Comparison of ENCODE assay signal across 26 mouse cellular contexts in the genomic region with DNA sequence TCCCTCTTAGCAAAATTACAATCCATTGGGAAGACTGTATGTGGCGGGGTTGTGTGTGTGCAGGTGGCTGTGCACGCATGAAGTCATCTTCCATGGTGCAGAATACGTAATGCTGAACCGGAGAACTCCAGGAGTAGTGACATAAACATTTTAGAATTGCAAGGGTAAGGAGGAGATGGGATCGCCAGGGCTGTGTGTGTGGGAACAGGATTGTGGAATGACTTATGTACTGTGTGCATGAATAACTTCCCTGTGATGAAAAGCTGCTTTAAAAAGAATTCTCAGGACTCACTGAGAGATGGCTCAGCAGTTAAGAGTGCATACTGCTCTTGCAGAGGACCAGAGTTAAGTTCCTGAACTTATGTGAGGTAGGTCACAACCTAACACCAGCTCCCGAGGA. TPM values are rescaled to one million over a fixed set of nuclear protein-coding genes. Genes with fewer than 3 reads are reported as not detected.
A peak's percentile ranks its signal among the peaks of the same experiment; 100 is the strongest.
DNase-seq lines count a peak whose midpoint lies in the region; TF ChIP-seq lines count a peak whose summit lies in the region.
"Had no signal": no experiment of that assay in that cellular context is flagged by ENCODE, and none has a peak within 500 bp of the region (broad histone marks: within the 10 kb centered on the region; RNA-seq: fewer than 3 reads in every experiment).

No protein-coding gene starts in this region.

- peak; percentile 33 to 70 for DNase-seq in frontal cortex, adult 2 months (ENCODE audit: extremely low spot score in 1 of 2, low spot score in 1 of 2)
- DNase-seq in frontal cortex, postnatal 14 days (ENCODE audit: low spot score in 2 of 2) = no peak
- peak; percentile 26 for DNase-seq in left cerebral cortex, adult 11 months (ENCODE audit: low spot score)
- DNase-seq in left cerebral cortex, postnatal 4 days = no peak
- DNase-seq in brain, adult 2 months (ENCODE audit: low read depth, low spot score) = peak; percentile 76
- peak; percentile 27 to 58 for DNase-seq in left cerebral cortex, postnatal 14 days (ENCODE audit: low spot score in 2 of 2)
- no peak for DNase-seq in lung, postnatal 25 days (ENCODE audit: low spot score)
- no peak for DNase-seq in cerebellum, adult 2 months
- DNase-seq: adrenal gland, adult 8-10 months; cerebellum, adult 9-10 months; cerebellum, postnatal 36 days; embryo, embryonic 11 days; gastrocnemius, postnatal 25 days; heart, adult 18-20 months; heart, postnatal 4 days; kidney, adult 8-10 months; kidney, postnatal 4 days; liver, embryonic 13.5 days; lung, adult 2 months; lung, postnatal 10 days had no signal

- intact Hi-C loops in left cerebral cortex, postnatal 4 days (cut with DNase I) = loop anchor here (5.0 kb wide), 1 partner anchor 802 kb away; no protein-coding TSS in a partner anchor
- intact Hi-C loops in left cerebral cortex, postnatal 14 days (cut with DNase I) = loop anchor here (5.0 to 10.0 kb wide), 2 partner anchors 347 to 594 kb away; no protein-coding TSS in a partner anchor

- H3K4me1 ChIP-seq in cerebellum, adult 2 months (ENCODE audit: control insufficient read depth, insufficient read depth, low read length) = no peaks in the 10 kb centered on the region
- H3K4me1 ChIP-seq: embryonic facial prominence, embryonic 12.5 days; limb, embryonic 10.5 days; liver, embryonic 13.5 days; neural tube, embryonic 12.5 days had no signal

- H3K27ac ChIP-seq in cerebellum, adult 2 months (ENCODE audit: insufficient read depth, low read length) = no peak overlapping the region
- H3K27ac ChIP-seq: embryonic facial prominence, embryonic 12.5 days; hindbrain, embryonic 13.5 days; kidney, postnatal 0 days; limb, embryonic 10.5 days; limb, embryonic 15.5 days; liver, embryonic 13.5 days; neural tube, embryonic 12.5 days had no signal

- 83% methylated on average over 6 of the region's 6 CpGs for WGBS in cerebellum, adult 2 months

- no peak for TF ChIP-seq CTCF in cerebellum, adult 2 months (IDR thresholded peaks at IDR 0.05; ENCODE audit: borderline replicate concordance, insufficient read depth, low read depth, low read length)

- TF ChIP-seq POLR2A in cerebellum, adult 2 months (IDR thresholded peaks at IDR 0.05; ENCODE audit: borderline replicate concordance, insufficient read depth, low read length) = no peak

- no peaks in the 10 kb centered on the region for H3K27me3 ChIP-seq in cerebellum, adult 2 months (ENCODE audit: control insufficient read depth, insufficient read depth, low read length)
- H3K27me3 ChIP-seq: embryonic facial prominence, embryonic 12.5 days; hindbrain, embryonic 13.5 days; limb, embryonic 15.5 days; liver, embryonic 13.5 days; neural tube, embryonic 12.5 days had no signal

- H3K4me3 ChIP-seq in cerebellum, adult 2 months (replicated peaks; ENCODE audit: insufficient read depth, low read depth, low read length) = no peak overlapping the region
- H3K4me3 ChIP-seq: embryonic facial prominence, embryonic 12.5 days; hindbrain, embryonic 13.5 days; limb, embryonic 10.5 days; limb, embryonic 15.5 days; liver, embryonic 13.5 days; neural tube, embryonic 12.5 days had no signal

RNA-seq across cellular contexts. Expression of gene Slc30a5, which starts 57.2 kb away (rescaled TPM):
- polyA plus RNA-seq in frontal cortex, adult 2 months (2012; rRNA removed) = 42.0 and 43.4 TPM in 2 replicates
- 10 to 100 TPM; 35.6 to 39.2 TPM for total RNA-seq in left cerebral cortex, postnatal 4 days (2021)
- total RNA-seq in left cerebral cortex, postnatal 14 days (2021) = 10 to 100 TPM; 41.9 to 43.7 TPM
- polyA plus RNA-seq in cerebellum, adult 2 months (2012; rRNA removed) = 42.7 and 44.0 TPM in 2 replicates

Comparison
In these comparisons a context has a peak if more than half of its experiments do, and no peak if none do; other contexts are left out.
1. DNase-seq: peak in frontal cortex, adult 2 months (2 of 2), left cerebral cortex, adult 11 months (single experiment), brain, adult 2 months (single experiment) and left cerebral cortex, postnatal 14 days (2 of 2); none in frontal cortex, postnatal 14 days (0 of 2), left cerebral cortex, postnatal 4 days (single experiment), lung, postnatal 25 days (single experiment) and cerebellum, adult 2 months (0 of 2).